Comparison of ENCODE assay signal across 8 mouse cellular contexts in the genomic region with DNA sequence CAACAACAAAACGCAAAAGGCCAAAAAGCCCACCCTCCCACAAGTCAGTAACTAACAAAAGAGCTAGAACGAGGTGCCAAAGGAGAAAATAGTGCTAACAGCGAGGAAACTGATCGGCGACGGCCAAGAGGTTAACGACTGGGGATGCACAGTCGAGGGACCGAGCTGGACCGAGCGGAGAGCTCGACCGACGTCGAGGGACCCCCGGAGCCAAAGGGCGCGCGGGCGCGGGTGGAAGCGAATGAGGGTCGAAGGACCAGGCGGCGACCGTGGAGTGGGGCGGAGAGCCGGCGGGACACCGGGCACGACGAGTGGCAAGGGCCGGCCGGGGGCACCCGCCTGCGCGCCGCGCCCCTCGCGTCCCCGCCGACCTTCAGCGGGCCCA. TPM values are rescaled to one million over a fixed set of nuclear protein-coding genes. Genes with fewer than 3 reads are reported as not detected.
A peak's percentile ranks its signal among the peaks of the same experiment; 100 is the strongest.
DNase-seq lines count a peak whose midpoint lies in the region; ATAC-seq and TF ChIP-seq lines count a peak whose summit lies in the region.

No protein-coding gene starts in this region.

- peak overlapping the region; percentile 92 for H3K4me2 ChIP-seq in heart, embryonic 16.5 days (ENCODE audit: low read depth, low read length)
- H3K4me2 ChIP-seq in forebrain, postnatal 0 days (ENCODE audit: low read depth), result peak overlapping the region; percentile 79
- H3K4me2 ChIP-seq in liver, postnatal 0 days (ENCODE audit: low read depth, low read length), result peak overlapping the region; percentile 71

- no peak for TF ChIP-seq CTCF in forebrain, postnatal 0 days (IDR thresholded peaks at IDR 0.05; ENCODE audit: low read depth)
- TF ChIP-seq CTCF in liver, postnatal 0 days (IDR thresholded peaks at IDR 0.05; ENCODE audit: low read depth), result no peak

- peak overlapping the region; percentile 79 for H3K4me3 ChIP-seq in heart, embryonic 16.5 days (ENCODE audit: low read length)
- peak overlapping the region; percentile 81 for H3K4me3 ChIP-seq in forebrain, postnatal 0 days (ENCODE audit: low read depth, low read length)
- peak overlapping the region; percentile 71 for H3K4me3 ChIP-seq in liver, postnatal 0 days (ENCODE audit: low read depth, low read length)

- H3K36me3 ChIP-seq in heart, embryonic 16.5 days (ENCODE audit: control insufficient read depth, insufficient read depth), result no peaks in the 10 kb centered on the region
- no peaks in the 10 kb centered on the region for H3K36me3 ChIP-seq in forebrain, postnatal 0 days (ENCODE audit: insufficient read depth)
- no peaks in the 10 kb centered on the region for H3K36me3 ChIP-seq in liver, postnatal 0 days (replicated peaks; ENCODE audit: insufficient read depth, low read length)

- WGBS in heart, embryonic 16.5 days, result under 1% methylated on average over 41 of the region's 44 CpGs
- WGBS in forebrain, postnatal 0 days, result 2% methylated on average over 44 of the region's 44 CpGs
- 5% methylated on average over 42 of the region's 44 CpGs for WGBS in liver, postnatal 0 days (ENCODE audit: insufficient replicate concordance)

- peak; percentile 20 for ATAC-seq in heart, embryonic 16.5 days (replicated peaks; ENCODE audit: extremely low read depth, insufficient read depth, low FRiP score)
- ATAC-seq in forebrain, postnatal 0 days, result no peak; the same call in 1 of the 2 replicates
- ATAC-seq in liver, postnatal 0 days, result no peak

- H3K27me3 ChIP-seq in heart, embryonic 16.5 days (ENCODE audit: control insufficient read depth, insufficient read depth, low read length), result no peaks in the 10 kb centered on the region
- no peaks in the 10 kb centered on the region for H3K27me3 ChIP-seq in forebrain, postnatal 0 days (ENCODE audit: insufficient read depth, low read length)
- peaks cover 8% of the 10 kb centered on the region; the same call in 1 of the 2 replicates for H3K27me3 ChIP-seq in liver, postnatal 0 days (ENCODE audit: insufficient read depth, low read length)

- peaks cover 4% of the 10 kb centered on the region for H3K4me1 ChIP-seq in heart, embryonic 16.5 days (ENCODE audit: control insufficient read depth, insufficient read depth, low read length)
- H3K4me1 ChIP-seq in forebrain, postnatal 0 days (ENCODE audit: insufficient read depth), result peaks cover 9% of the 10 kb centered on the region; the same call in 1 of the 2 replicates
- H3K4me1 ChIP-seq in liver, postnatal 0 days (ENCODE audit: insufficient read depth), result peaks cover 9% of the 10 kb centered on the region; the same call in 1 of the 2 replicates

- DNase-seq in heart, postnatal 36 days, result no peak
- peak; percentile 42 for DNase-seq in NIH3T3 (ENCODE audit: low read depth)
- DNase-seq in forebrain, postnatal 0 days, result peak; percentile 37
- no peak for DNase-seq in liver, postnatal 0 days
- DNase-seq in frontal cortex, adult 2 months (ENCODE audit: extremely low spot score in 1 of 2, low spot score in 1 of 2), result no peak
- no peak for DNase-seq in adrenal gland, adult 2 months
- no peak for DNase-seq in lung, postnatal 14 days

- no peak for TF ChIP-seq EP300 in liver, postnatal 0 days (IDR thresholded peaks at IDR 0.05; ENCODE audit: low read depth)

- no peaks in the 10 kb centered on the region for H3K9me3 ChIP-seq in heart, embryonic 16.5 days (replicated peaks; ENCODE audit: control insufficient read depth, low read length)
- H3K9me3 ChIP-seq in forebrain, postnatal 0 days (ENCODE audit: low read length), result no peaks in the 10 kb centered on the region
- no peaks in the 10 kb centered on the region for H3K9me3 ChIP-seq in liver, postnatal 0 days (ENCODE audit: low read length)

- H3K27ac ChIP-seq in heart, embryonic 16.5 days (ENCODE audit: low read length), result peak overlapping the region; percentile 79
- peak overlapping the region; percentile 82 for H3K27ac ChIP-seq in forebrain, postnatal 0 days (ENCODE audit: low read depth, low read length)
- peak overlapping the region; percentile 75 for H3K27ac ChIP-seq in liver, postnatal 0 days (ENCODE audit: low read depth)

- H3K9ac ChIP-seq in heart, embryonic 16.5 days (ENCODE audit: low read length), result peak overlapping the region; percentile 91
- peak overlapping the region; percentile 92 for H3K9ac ChIP-seq in forebrain, postnatal 0 days
- H3K9ac ChIP-seq in liver, postnatal 0 days (replicated peaks), result peak overlapping the region; percentile 74

- intact Hi-C loops in heart, postnatal 36 days (cut with DNase I), result loop anchor here (5.0 kb wide), 2 partner anchors 92 to 177 kb away; partner anchors contain the start of genes Sdhaf4 and Smap1

RNA-seq across cellular contexts. Expression of gene Fam135a, which starts 0.6 kb away (rescaled TPM):
- polyA plus RNA-seq in heart, embryonic 16.5 days (2015; fragmentation: Nextera tagmentation; extraction: Ambion mirVana), result 24.1 and 25.5 TPM in 2 replicates
- 10 to 100 TPM; 19.6 to 23.7 TPM for total RNA-seq in heart, postnatal 36 days (2021)
- 32.1 and 45.4 TPM in 2 replicates for total RNA-seq in forebrain, postnatal 0 days (2014; rRNA removed)
- polyA plus RNA-seq in forebrain, postnatal 0 days (2015; fragmentation: Nextera tagmentation; extraction: Ambion mirVana), result 13.4 and 19.3 TPM in 2 replicates
- 7.2 and 8.7 TPM in 2 replicates for polyA plus RNA-seq in liver, postnatal 0 days (2015; fragmentation: Nextera tagmentation; extraction: Ambion mirVana)
- polyA plus RNA-seq in frontal cortex, adult 2 months (2012; rRNA removed), result 40.3 and 42.8 TPM in 2 replicates
- total RNA-seq in adrenal gland, adult 2 months (2021), result 10 to 100 TPM; 15.2 to 18.6 TPM
- polyA plus RNA-seq in adrenal gland, adult 2 months (2012; rRNA removed), result 2.9 TPM in 2 replicates

Comparison
In these comparisons a context has a peak if more than half of its experiments do, and no peak if none do; other contexts are left out.
1. DNase-seq: peak in NIH3T3 (single experiment) and forebrain, postnatal 0 days (single experiment); none in heart, postnatal 36 days (0 of 2), liver, postnatal 0 days (single experiment), frontal cortex, adult 2 months (0 of 2), adrenal gland, adult 2 months (single experiment) and lung, postnatal 14 days (single experiment).
2. Peak in every context shown above with its lines, with median percentiles within 50 percentile points of each other: H3K27ac ChIP-seq, H3K4me2 ChIP-seq, H3K4me3 ChIP-seq and H3K9ac ChIP-seq.